Mouse (Mus musculus) heart, adult 8-10 months (tissue): ENCODE data around the gene Dgke. TPM values are rescaled to one million over a fixed set of nuclear protein-coding genes. Genes with fewer than 3 reads are reported as not detected.
"Not testable (repeated sequence)": the region's sequence is repeated elsewhere in the genome, so short reads cannot be mapped to it uniquely, and the experiment has no call there.

Experiments
- DNase-seq: peaks from one replicate; pipeline ENCODE4 v3.0.0; 2022; ENCODE audit warnings: low spot score
- total RNA-seq, 4 experiments: library from RNA; stranded (reverse); gene quantifications; 2 replicates each; pipeline ENCODE4 v1.2.4; 2022

The Dgke gene
- total RNA-seq, 4 experiments from 2014 or later: 7.6 to 14.8 (median 11.0) TPM

DNA sequence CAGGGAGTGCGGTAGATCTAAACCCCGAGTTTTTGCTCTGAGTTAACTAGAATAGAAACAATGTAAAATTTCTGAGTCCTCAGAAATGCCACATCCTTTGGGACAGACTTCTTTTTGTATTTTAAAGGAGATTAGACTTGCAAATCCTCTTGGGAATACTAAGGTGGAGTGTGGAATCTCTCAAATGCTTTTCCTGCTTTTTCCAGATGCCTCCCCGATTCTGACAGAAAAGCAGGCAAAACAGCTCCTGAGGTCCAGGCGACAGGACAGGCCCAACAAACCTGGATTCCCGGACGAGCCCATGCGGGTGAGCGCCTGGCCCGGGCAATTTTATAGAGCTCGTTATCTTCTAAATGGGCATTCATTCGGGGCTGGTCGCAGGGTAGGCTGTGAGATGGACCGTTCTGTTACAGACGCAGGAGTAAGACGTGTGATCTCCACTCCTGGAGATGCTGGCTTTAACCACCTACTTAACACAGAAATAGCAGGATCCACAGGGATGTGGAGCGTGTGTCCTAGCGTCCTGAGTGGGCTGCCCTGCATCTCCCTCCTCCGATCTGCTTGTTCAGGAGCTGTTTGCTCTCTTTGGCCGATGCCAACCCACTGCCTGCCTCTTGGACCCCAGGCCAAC is 8.2 kb upstream of the Dgke start:
- DNase-seq: no peak

DNA sequence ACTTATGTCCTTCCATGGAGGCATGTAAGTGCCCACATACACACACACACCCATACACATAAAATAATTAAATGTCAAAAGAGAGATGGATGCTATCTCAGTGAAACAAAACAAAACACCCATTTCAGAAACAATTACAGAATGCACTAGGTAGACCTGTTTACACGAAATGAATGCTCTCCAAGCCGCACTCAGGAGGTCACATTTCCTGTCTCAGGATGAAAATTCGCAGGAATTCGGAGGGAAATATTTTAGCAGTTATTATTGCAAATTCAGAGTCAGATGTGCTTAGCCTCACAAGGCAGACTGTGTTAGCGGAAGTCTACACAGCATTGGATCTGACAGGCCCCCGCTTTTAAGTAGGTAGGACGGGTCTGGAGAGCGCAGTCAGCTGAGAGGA is 6.9 kb upstream of the Dgke start, which contains the start of gene Gm525:
TSS of gene Gm525 (plus strand) at position 301 of the 400 bp plus-strand sequence.
- DNase-seq: no peak

DNA sequence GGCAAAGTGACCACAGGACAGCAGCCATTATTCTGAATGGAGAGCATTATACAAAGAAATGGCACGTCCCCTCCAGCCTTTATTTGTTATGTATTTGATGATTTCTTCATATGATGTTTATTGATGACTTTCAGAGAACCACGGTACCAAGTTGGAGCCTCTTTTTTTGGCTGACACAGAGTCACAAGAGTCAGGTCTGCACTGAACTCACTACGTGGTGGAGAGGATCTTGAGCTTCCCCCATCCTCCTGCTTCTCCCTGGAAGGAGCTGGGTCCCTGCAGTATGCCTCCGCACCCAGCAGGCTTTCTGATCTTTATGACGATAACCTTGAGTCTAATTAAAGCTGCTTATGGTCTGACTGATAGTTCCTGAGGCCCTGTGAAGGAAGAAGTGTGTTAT is 4.9 kb upstream of the Dgke start:
- no peak for DNase-seq

DNA sequence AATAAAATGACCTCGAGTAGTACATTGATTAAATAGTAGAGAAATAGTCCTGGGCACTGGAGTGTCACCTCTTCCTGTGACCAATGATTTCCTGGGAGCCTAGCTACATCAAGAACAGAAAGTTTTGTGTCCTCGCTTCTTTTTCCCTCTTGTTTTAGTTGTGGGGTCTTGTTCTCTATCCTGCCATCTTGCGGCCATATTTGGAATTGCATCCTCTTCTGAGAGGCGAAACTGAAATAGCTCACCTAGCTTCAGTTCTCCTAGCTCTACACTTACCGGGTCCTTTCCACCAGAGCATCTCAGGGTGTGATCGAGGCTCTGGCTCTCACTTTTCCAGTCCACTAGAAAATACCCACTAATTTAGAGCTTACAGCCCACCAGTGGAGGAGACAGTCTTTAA is 2.7 kb upstream of the Dgke start:
- DNase-seq: peak; percentile 77

DNA sequence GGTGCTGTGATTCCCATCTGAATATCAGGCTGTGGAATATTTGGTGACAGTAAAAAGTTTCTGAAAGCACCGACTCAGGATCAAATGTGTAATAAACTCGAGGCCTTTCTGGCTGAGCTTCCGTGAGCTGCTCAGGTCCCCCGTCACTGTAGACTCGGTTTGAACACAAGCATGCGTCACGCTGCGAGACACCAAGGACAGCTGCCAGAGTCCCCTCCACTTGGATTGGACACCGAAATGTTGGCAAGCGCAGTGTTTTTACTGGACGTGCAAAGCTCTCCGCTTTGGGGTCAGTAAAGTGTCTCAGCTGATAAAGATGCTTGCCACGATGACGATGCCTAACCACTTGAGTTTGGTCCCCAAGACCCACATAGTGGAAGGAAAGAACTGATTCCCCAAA is 2.0 kb upstream of the Dgke start:
- DNase-seq: no peak

DNA sequence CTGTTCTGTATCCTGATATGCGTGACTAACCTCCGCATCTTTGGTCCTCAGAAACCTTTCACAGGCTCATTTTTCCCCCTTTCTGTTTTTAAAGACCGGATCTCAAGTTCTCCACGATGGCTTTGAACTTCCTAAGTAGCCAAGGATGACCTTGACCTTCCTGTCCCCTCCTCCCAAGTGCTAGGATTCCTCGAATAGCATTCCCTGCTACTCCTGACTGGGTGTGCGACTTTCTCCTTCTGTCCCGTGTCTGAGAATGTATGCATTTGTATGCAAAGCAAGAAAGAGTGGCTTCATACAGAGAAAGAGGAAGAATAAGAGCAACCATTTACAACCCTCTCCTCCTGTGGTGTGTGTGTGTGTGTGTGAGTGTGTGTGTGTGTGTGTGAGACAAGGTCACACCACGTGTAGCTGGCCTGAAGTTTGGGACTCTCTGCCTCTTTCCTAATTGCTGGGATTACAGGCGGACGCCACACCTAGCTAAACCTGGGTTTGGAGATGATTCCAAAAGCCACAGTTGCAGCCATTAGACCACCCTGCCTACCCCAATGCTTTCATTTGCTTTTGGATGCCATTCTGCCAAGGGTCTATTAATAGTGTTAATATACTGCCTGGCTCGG is 1.3 kb upstream of the Dgke start:
- no peak for DNase-seq

DNA sequence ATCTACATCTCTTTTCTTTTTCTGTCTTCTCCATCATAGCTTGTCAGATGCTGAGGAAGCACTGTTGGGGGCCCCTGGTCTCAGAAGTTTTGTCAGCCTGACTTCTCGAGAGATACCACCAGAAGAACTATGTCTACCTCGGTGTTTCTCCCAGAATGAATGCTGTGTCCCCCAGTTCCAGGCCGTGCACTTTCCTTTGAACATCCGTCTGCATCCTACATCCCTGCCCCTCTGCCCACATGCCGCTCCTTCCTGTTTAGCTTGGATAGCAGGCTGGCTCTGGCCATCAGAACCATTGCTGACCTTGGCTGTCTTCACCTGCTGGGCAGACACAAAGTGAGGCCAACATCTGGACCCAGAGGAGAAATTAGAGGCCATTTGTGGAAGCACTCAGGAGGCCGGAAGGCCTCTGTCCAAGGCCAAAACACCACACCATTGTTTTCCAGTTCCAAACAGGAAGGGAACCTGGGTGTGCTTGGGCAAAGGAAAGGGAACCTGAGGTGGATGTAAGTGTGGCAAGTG is 712 bp upstream of the Dgke start:
- DNase-seq: peak; percentile 71

DNA sequence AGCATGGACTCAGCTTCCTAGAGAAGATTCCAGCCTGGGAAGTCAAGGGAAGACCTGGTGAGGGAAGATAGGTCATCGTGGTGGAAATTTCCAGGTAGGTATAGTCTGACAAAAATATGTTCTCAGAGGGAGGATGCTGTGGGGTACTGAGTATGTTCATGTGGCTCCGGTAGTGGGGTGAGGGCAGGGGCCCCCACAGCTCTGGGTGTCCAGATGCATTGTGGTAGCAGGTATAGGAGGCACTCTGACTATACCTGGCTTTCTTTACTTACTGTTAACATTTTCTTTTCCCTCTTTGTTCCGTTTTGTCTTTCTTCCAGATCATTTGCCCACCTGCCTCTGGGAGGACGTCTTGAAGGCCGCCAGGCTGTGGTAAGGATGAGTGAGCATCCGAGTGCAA is 524 bp downstream of the Dgke start:
- DNase-seq: no peak

DNA sequence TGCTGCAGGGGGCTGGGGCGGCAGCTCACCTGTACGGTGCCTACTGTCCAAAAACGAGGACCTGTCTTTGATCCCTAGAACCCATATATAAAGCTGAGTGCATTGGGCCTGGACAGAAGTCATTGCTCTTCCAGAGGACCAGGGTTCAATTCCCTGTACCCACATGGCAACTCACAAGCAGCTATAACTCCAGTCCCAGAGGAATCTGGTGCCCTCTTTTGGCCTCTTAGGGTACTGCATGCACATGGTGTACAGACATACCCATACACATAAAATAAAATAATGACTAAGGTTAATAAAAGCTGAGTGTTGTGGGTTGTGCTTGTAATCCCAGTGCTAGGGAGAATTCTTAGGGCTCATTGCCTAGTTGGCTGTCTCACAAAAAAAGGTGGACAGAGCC is 1.4 kb downstream of the Dgke start:
- no peak for DNase-seq

DNA sequence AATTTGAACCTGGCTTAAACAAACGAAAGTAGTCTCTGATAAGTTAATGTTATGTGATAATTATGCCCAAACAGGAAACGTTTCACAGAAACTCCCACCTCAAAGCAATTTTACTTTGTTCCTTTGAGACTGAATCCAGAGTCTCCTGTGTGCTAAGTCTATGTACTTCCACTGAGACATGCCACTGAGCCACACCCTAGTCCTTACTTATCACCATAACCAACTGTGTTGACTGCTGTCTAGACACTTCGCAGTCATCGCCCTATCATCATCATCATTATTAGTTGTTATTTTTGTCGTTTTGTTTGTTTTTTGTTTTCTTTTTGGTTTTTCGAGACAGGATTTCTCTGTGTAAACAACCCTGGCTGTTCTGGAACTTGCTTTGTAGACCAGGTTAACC is 2.3 kb downstream of the Dgke start:
- no peak for DNase-seq

DNA sequence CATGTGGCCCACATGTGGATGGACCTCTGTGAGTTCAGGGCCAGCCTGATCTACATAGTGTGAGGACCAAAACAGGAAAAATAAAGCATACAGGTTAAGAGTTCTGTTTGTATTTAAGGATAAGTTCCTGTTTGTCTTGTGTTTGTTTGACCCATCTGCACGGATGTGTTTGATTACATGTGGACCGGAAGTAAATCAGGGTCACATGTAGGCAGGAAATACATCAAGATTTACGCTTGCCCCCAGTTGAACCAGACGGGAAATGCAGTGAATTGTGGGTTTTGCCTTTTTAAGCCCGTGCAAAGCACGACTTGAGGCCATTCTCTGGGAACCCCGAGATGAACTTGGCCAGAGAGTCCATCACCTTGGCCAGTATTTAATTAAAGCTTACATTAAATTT is 5.3 kb downstream of the Dgke start:
- DNase-seq: no peak

DNA sequence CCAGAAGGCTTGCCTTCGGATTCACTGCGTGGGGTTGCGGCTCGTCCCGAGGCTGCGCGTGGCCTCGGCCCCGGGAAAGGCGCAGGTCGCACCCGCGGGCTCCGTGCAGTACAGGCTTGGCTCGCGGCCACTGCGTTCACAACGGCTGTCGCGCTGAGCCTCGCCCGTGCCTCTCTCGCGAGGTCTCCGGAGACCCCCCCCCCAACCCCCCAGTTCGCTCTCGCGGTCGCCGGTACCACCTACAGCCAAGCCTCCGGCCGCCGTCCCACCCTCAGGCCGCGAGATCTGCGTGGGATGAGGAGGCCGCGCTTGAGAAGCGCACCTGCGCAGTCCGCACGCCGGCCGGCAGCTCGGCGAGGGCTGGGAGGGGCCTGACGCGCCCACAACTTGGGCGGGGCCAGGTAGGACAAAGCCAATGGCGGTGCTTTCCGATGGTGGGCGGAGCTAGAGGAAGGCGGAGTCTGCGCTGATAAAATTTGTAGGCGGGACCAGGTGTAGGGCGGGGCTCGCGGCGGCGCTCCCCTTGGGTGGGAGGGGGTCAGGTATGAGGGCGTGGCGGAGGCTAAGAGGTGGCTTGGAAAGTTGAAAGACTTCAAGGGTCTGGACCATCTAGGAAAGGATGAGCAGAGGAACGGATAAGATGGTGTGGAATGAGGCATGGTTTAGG is 6.1 kb downstream of the Dgke start:
- DNase-seq: peak; percentile 85

DNA sequence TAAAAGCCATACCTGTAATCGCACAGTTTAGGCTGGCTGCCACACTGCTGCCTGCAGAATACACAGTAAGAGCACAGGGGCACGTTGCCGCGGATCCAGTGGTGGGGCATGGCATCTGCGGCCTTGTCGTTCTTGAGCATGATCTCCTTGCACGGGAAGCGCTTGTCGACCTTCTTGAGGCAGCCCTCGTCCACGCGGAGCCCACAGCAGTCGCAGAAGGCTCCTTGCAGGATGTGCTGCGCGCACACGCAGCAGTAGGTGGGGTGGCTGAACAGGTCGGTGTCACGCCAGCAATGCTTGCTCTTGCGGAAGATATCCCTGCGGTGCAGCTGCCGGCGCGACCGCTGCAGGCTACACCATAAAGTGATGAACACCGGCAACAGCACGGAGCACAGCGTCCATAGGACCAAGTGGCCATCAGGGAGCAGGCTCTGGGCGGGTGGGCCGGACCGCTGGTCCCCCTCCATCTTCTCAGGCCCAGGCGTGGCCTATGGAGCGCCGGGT is 6.7 kb downstream of the Dgke start:
- no peak for DNase-seq

DNA sequence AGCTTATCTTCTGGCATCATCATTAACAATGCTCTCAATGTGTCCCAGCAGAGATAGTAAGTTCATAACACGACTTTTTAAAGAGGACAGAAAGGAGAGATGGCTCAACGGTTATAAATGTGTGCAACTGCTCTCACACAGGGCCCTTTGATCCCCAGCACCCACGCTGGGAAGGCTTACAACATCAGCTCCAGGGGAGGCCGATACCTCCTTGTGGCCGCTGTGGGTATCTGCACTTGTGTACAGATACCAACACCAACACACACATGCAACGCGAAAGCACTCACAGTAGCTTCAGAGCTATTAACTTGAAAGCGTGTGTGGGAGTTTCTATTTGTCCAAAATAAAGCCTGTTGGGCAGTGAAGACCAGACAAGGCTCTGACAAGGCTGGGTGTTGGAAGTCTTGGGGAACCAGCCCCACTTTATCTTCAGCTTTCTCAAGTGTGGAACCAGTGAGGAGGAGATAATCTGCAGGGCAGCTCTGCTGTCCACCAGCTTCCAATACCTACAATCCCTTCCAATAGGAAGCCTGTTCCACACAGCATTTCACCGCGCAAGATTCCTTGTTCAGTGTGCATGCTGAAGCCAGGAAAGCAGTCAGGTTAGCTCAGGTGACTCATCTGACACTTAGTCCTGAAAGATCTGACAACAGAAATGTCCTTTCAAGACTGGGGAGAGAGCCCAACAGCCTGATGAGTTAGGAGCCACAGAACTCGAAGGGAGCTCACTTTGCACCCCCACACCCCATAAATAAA is 8.0 kb downstream of the Dgke start:
- no peak for DNase-seq

DNA sequence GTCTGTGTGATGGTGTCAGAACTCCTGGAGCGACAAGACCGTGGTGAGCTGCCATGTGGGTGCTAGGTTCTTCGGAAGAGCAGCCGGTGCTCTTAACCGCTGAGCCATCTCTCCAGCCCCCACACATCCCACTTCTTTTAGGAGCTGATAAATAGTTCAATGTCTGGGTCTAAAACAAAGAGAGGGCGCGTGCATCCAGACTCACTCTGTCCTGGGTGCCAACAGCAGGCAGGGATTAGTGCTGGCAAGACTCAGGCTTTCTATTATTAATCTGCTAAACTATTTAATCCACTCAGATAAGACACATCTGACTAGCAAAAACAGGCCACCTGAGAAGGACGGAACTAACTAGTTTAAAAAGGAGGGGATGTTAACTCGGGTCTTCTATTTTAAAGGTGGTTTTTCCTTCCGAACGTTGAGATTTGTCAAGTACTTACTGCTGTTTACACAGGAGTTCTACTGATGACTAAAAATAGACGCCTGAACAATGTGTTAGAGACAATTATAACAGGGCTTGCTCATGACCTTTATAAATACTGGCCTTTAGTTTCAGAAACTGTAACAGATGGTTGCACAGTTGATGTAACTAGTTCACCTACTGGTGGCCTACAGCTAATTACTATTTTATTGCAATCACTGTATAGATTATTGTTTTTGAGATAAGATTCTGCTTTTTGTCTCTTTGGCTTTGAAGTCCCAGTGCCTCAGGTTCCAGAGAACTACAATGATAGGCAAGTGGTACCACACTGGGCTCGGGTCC is 10.5 kb downstream of the Dgke start:
- no peak for DNase-seq

DNA sequence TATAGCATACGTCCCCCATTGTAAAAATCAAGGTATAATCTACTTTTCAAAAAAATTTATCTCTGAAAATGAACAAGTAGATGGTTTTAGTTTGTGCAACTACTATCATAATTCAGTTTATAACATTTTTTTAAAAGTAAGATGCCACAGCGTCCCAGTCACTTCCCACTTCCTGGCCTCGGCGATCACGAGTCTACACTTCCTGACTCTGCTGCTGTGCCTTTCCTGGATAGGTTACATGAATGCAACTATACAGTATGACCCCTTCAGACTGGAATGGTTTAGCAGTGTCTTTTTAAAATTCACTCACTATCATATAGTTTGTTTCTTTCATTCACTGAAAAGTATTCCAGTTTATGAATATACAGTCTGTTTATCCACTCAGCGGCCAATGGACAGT is 14.9 kb downstream of the Dgke start:
- DNase-seq: no peak

DNA sequence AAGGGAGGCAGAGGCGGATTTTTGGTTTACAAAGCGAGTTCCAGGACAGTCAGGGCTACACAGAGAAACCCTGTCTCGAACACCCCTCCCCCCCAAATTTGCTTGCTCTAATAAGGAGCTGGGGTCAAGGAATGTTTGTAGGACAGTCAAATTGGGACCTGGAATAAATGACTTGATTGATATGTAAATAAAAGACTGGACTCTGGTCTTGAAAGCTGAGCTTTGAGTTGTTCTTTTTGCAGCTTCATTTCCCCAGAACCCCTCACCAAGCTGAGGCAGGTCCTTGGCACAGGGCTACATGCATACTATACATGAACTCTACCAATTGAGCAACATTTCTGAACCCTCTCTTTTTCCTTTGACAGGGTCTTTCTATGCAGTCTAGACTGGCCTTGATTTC is 20.6 kb downstream of the Dgke start:
- DNase-seq: no peak

DNA sequence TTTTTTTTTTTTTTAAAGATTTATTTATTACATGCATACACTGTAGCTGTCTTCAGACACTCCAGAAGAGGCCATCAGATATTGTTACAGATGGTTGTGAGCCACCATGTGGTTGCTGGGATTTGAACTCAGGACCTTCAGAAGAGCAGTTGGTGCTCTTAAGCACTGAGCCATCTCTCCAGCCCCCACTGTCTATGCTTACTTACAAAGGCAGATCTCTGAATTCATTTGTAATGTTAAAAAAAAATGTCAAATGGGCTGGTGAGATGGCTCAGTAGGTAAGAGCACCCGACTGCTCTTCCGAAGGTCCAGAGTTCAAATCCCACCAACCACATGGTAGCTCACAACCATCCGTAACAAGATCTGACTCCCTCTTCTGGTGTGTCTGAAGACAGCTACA is 21.1 kb downstream of the Dgke start:
- not testable (repeated sequence) for DNase-seq

DNA sequence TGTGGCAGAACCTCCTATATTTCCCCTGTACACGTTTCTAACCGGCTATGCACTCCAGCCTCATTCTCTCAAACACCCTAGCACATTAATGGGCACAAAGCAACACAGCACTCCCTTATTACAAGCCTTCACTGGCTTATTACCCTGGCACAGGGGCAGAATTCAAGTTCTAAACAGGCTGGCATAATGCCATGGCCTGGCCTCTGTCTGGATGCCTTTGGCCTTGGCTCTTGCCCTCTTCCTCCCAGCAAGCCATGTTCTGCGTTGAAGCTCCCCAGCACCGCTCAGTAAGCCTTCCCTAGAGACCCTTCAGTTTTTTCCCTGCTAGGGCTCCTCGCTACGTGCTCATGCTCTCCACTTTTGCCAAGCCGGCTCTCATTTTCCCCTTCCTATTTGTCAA is 23.6 kb downstream of the Dgke start:
- DNase-seq: no peak

DNA sequence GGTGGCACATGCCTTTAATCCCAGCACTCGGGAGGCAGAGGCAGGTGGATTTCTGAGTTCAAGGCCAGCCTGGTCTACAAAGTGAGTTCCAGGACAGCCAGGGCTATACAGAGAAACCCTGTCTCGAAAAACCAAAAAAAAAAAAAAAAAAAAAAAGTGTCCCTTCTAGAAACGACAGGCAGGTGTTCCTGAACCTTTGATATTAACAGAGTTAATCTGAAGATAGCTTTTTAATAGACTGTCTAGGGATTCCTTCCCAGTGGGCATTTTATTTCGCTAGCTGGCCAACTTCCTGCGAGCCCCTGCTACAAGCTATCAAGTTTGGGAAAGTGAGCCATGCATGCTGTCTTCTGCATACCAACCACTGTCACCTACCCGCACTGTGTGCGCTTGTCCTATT is 25.6 kb downstream of the Dgke start:
- not testable (repeated sequence) for DNase-seq

DNA sequence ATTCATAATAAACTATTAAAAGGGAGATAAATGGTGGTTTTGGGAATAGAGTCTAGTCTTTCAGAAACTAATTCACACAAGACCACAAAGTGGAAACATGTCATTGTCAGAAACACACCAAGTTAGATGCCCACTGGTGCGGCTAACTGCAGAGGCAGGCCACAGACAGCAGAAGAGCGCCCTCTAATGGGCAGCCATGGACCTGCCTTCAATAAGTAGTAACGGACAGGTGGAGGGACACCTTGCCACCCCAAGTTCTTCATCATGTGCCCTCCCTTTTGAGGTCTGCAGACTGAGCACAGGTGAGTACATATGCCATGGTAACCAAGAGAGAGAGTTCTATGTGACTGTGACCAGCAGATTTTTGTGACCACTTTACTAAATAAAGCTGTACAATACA is 27.3 kb downstream of the Dgke start:
- peak; percentile 62 for DNase-seq
